Mouse (Mus musculus): Measurements from ENCODE around the gene Meltf. TPM values are rescaled to one million over a fixed set of nuclear protein-coding genes. Genes with fewer than 3 reads are reported as not detected.

Meltf gene
- polyA plus RNA-seq, 1 experiment from 2014 or later = 4.8 TPM

DNA sequence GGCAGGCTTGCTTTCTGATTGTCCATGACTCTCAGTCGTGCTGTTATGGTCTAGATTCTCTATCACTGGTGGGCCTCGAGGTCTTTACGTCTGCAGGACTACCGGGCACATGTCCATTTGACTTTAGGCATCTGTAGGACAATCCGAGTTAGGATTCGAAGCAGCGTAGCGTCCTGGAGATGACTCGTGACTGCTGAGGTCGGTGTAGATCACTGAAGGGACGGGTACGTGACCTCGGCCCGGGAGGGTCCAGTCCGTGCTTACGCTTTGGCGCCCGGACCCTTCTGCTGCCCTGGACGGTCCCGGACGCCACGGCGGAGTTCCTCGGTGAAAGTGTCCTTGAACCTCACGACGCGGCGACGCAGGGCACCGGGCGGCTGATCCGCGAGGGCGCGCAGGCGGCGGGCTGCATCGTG is 69.3 kb downstream of the Meltf start:
- H3K4me2 ChIP-seq (ENCODE audit: low read depth, low read length) = peak overlapping the region; percentile 76
- H3K27me3 ChIP-seq (ENCODE audit: control insufficient read depth, insufficient read depth, low read length) = no peaks in the 10 kb centered on the region
- ATAC-seq (ENCODE audit: insufficient read depth, low FRiP score) = peak; percentile 68; the same call in 1 of the 2 replicates
- no peaks in the 10 kb centered on the region for H3K9me3 ChIP-seq (replicated peaks; ENCODE audit: control insufficient read depth, low read length)
- peak overlapping the region; percentile 74 for H3K4me3 ChIP-seq (replicated peaks; ENCODE audit: low read length)
- H3K9ac ChIP-seq (ENCODE audit: low read length) = peak overlapping the region; percentile 90
- peaks cover 28% of the 10 kb centered on the region for H3K4me1 ChIP-seq (ENCODE audit: control insufficient read depth, insufficient read depth, low read length)
- H3K36me3 ChIP-seq (ENCODE audit: control insufficient read depth, insufficient read depth, low read length) = 0 out of 2 replicates have a peak, but pooled peaks cover 6% of the 10 kb centered on the region
- 0% methylated on average over 38 of the region's 38 CpGs for WGBS
- peak overlapping the region; percentile 89 for H3K27ac ChIP-seq (ENCODE audit: low read length)

DNA sequence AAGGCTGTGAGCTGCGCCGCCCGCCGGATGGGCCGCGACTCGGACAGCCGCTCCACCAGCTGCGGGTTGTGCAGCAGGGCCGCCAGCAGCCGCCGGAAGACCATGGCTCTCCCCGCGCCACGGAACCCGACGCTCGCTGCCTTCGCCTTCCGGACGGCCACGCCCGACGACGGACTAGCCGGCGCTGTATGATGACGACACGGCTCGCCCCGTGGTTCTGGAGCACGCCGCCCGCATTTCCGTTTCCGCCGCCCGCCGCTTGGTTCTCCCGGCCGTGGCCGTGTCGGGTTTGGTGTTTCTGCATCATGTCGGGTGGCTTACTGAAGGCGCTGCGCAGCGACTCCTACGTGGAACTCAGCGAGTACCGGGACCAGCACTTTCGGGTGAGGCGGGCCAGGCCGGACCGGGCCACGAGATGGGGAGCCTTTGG is 69.8 kb downstream of the Meltf start, which contains the start of the genes 0610012G03Rik and Ncbp2:
TSS of gene 0610012G03Rik (minus strand) at position 150 of the 430 bp plus-strand sequence.
TSS of gene Ncbp2 (plus strand) at position 169 of the 430 bp plus-strand sequence.
- 0% methylated on average over 55 of the region's 55 CpGs for WGBS
- Histone ChIP-seq H3K4me3 (replicated peaks; ENCODE audit: low read length) (peak within 1 kb of the TSS; percentile 74), H3K36me3 (ENCODE audit: control insufficient read depth, insufficient read depth, low read length) (0 out of 2 replicates have a peak, but pooled peaks cover 6% of the 10 kb centered on the region), H3K27me3 (ENCODE audit: control insufficient read depth, insufficient read depth, low read length) (no peaks in the 10 kb centered on the region), H3K9me3 (replicated peaks; ENCODE audit: control insufficient read depth, low read length) (no peaks in the 10 kb centered on the region), H3K27ac (ENCODE audit: low read length) (peak within 1 kb of the TSS; percentile 89), H3K4me2 (ENCODE audit: low read depth, low read length) (peak within 1 kb of the TSS; percentile 88), H3K4me1 (ENCODE audit: control insufficient read depth, insufficient read depth, low read length) (peaks cover 28% of the 10 kb centered on the region), H3K9ac (ENCODE audit: low read length) (peak within 1 kb of the TSS; percentile 90)
- peak; percentile 92 for ATAC-seq (ENCODE audit: insufficient read depth, low FRiP score)

Other genes starting within 250 kb of the Meltf start
- 24.7 and 26.6 TPM in 2 replicates for gene Dlg1, start 215.4 kb upstream of the Meltf start, polyA plus RNA-seq (2015; fragmentation: Nextera tagmentation; extraction: Ambion mirVana)
- 0.96 and 1.5 TPM in 2 replicates for gene Pigz, start 55.0 kb downstream of the Meltf start, polyA plus RNA-seq (2015; fragmentation: Nextera tagmentation; extraction: Ambion mirVana)
- gene 0610012G03Rik, start 69.7 kb downstream of the Meltf start, polyA plus RNA-seq (2015; fragmentation: Nextera tagmentation; extraction: Ambion mirVana) = 81.6 and 84.9 TPM in 2 replicates
- 89.5 and 97.9 TPM in 2 replicates for gene Ncbp2, start 69.7 kb downstream of the Meltf start, polyA plus RNA-seq (2015; fragmentation: Nextera tagmentation; extraction: Ambion mirVana)
- gene Senp5, start 124.5 kb downstream of the Meltf start, polyA plus RNA-seq (2015; fragmentation: Nextera tagmentation; extraction: Ambion mirVana) = 13.2 TPM in 2 replicates
- gene Pak2, start 200.5 kb downstream of the Meltf start, polyA plus RNA-seq (2015; fragmentation: Nextera tagmentation; extraction: Ambion mirVana) = 38.0 and 38.7 TPM in 2 replicates
- 74.6 and 80.1 TPM in 2 replicates for gene Pigx, start 220.9 kb downstream of the Meltf start, polyA plus RNA-seq (2015; fragmentation: Nextera tagmentation; extraction: Ambion mirVana)
- 27.0 and 28.7 TPM in 2 replicates for gene Cep19, start 221.0 kb downstream of the Meltf start, polyA plus RNA-seq (2015; fragmentation: Nextera tagmentation; extraction: Ambion mirVana)

All from stomach, embryonic 16.5 days (tissue).